Mouse (Mus musculus) neural tube, embryonic 14.5 days (tissue): Measurements from ENCODE around the gene Srd5a1. TPM values are rescaled to one million over a fixed set of nuclear protein-coding genes. Genes with fewer than 3 reads are reported as not detected.
A peak's percentile ranks its signal among the peaks of the same experiment; 100 is the strongest.

Source experiments
- ATAC-seq: fragments of 200-750 bp; cut with Nextera tagmentation; 2 replicates; pipeline ENCODE4 v1.8.0; 2017; ENCODE audit warnings: low read depth, mild to moderate bottlenecking, moderate TSS enrichment, moderate library complexity
- H3K27ac ChIP-seq: fragments of 300-500 bp; sonication (generic); 2 replicates; pipeline ENCODE4 v1.5.1; 2014; ENCODE audit warnings: low read depth, mild to moderate bottlenecking, control low read depth, low read length, moderate library complexity, mixed read lengths
- H3K27me3 ChIP-seq: fragments of 300-500 bp; sonication (generic); 2 replicates; pipeline ENCODE4 v1.6.1; 2014; ENCODE audit warnings: low read length; ENCODE audit not compliant: control insufficient read depth, insufficient read depth
- H3K36me3 ChIP-seq: fragments of 300-500 bp; sonication (generic); 2 replicates; pipeline ENCODE4 v1.6.1; 2014; ENCODE audit warnings: low read length, mixed read lengths; ENCODE audit not compliant: control insufficient read depth, insufficient read depth
- H3K4me1 ChIP-seq: fragments of 300-500 bp; sonication (generic); 2 replicates; pipeline ENCODE4 v1.6.1; 2014; ENCODE audit warnings: low read length; ENCODE audit not compliant: control insufficient read depth, insufficient read depth
- H3K4me2 ChIP-seq: fragments of 300-500 bp; sonication (generic); 2 replicates; pipeline ENCODE4 v1.6.1; 2014; ENCODE audit warnings: mild to moderate bottlenecking, low read depth, low read length, control low read depth
- H3K4me3 ChIP-seq: fragments of 300-500 bp; sonication (generic); 2 replicates; pipeline ENCODE4 v1.5.1; 2014; ENCODE audit warnings: low read depth, low read length, control low read depth, mixed read lengths
- H3K9ac ChIP-seq: fragments of 300-500 bp; sonication (generic); replicated peaks from 2 replicates; pipeline ENCODE4 v1.6.1; 2014; ENCODE audit warnings: low read depth, mild to moderate bottlenecking, control low read depth, low read length, mixed read lengths
- H3K9me3 ChIP-seq: fragments of 300-500 bp; sonication (generic); 2 replicates; pipeline ENCODE4 v1.6.1; 2016; ENCODE audit warnings: low read length; ENCODE audit not compliant: control insufficient read depth
- WGBS: fragments of 180-500 bp; shearing (Covaris S2); extraction: QIAGEN DNeasy Blood & Tissue Kit; methylation state at CpG from one replicate; pipeline ENCODE4 v1.1.7; 2014; 5-methylcytosine and 5-hydroxymethylcytosine counted together
- polyA plus RNA-seq: library from polyadenylated mRNA; unstranded; fragments of >200 nt; fragmentation: Nextera tagmentation; extraction: Ambion mirVana; gene quantifications from 2 replicates; pipeline ENCODE4 v1.2.1, GENCODE M21; 2014

Gene Srd5a1
- 29.4 and 34.9 TPM in 2 replicates for polyA plus RNA-seq

- H3K27ac ChIP-seq: peak within 1 kb of the TSS; percentile 25
- H3K4me2 ChIP-seq: peak within 1 kb of the TSS; percentile 85
- H3K4me3 ChIP-seq: peak within 1 kb of the TSS; percentile 85
- H3K4me1 ChIP-seq: peaks cover 11% of the 10 kb centered on the region; the same call in 1 of the 2 replicates
- no peaks in the 10 kb centered on the region for H3K9me3 ChIP-seq
- under 1% methylated on average over 69 of the region's 69 CpGs for WGBS
- H3K9ac ChIP-seq: peak within 1 kb of the TSS; percentile 68
- peaks cover 15% of the 10 kb centered on the region for H3K36me3 ChIP-seq
- peak; percentile 98 for ATAC-seq
- no peaks in the 10 kb centered on the region for H3K27me3 ChIP-seq
Measured at GRCm38 (mm10) chr13:69611398-69612174, at the start of gene Srd5a1. Srd5a1 (minus strand) TSS chr13:69611442.

DNA sequence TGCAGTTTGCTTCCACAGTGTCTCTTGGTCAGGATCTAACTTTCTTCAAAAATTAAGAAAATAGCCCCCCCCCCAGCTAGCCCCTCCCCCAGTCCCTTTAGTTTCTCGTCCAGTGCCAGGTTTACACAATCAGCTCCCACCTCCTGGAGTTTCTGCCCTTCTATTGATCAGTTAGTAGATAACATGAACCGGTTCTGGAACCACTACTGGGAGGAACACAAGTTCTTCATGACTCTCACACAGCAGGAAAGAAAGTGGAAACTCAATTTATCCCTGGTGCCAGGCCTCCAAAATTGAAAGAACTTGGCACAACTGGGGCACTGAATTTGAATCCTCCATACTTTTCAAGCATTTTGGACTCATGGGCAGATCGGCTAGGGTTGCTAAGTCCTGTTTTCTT is 43.3 kb upstream of the Srd5a1 start:
- H3K4me3 ChIP-seq: no peak overlapping the region
- no peak overlapping the region for H3K27ac ChIP-seq
- H3K9ac ChIP-seq: no peak overlapping the region
- H3K27me3 ChIP-seq: no peaks in the 10 kb centered on the region
- no peaks in the 10 kb centered on the region for H3K9me3 ChIP-seq
- no peaks in the 10 kb centered on the region for H3K36me3 ChIP-seq
- ATAC-seq: no peak
- 77% methylated on average over 3 of the region's 3 CpGs for WGBS
- no peak overlapping the region for H3K4me2 ChIP-seq
- no peaks in the 10 kb centered on the region for H3K4me1 ChIP-seq

GRCm38 (mm10) chr13:69646481-69646880 is 35.2 kb upstream of the Srd5a1 start:
- Histone ChIP-seq H3K36me3 (no peaks in the 10 kb centered on the region), H3K9ac (no peak overlapping the region), H3K27ac (no peak overlapping the region), H3K4me1 (no peaks in the 10 kb centered on the region), H3K4me3 (no peak overlapping the region), H3K9me3 (no peaks in the 10 kb centered on the region), H3K27me3 (no peaks in the 10 kb centered on the region), H3K4me2 (no peak overlapping the region)
- 88% methylated on average over 9 of the region's 9 CpGs for WGBS
- ATAC-seq: no peak

DNA sequence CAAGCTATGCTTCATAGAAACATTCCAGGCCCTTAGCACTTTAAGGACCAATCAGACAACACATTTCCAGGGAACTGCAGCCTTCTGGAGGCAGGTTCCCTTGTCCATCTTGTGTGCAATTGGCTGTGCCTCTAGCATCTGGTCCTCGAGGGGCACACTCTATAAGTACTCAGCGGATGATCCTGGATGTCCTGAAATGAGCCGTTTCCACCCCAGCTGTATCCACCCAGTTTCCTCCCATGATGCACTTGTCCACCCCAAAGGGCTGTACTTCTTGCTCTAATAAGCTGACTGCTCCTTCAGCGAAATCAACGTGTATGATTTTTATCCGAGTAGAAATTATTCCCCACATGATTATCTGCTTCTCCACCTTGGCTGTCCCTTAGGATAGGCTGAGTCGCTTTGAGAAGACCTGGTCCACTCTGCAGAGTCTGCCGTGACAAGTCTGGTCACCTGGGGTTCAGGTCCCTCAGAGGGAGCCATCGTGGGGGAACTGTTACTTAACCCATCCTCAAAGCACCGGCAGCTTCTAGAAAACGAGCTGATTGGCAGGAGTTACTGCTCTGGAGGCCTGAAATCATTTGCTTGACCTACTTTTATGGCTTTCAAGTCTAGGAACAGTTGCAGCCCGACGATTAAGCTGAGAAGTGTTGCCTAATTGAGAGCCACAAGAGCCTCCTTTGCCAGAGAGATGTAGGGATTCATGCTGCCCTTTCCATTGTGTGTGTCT is 34.6 kb upstream of the Srd5a1 start:
- no peak overlapping the region for H3K27ac ChIP-seq
- WGBS: 48% methylated on average over 13 of the region's 13 CpGs

GRCm38 (mm10) chr13:69644427-69645166 is 33.4 kb upstream of the Srd5a1 start:
- Histone ChIP-seq H3K4me3 (no peak overlapping the region), H3K9ac (no peak overlapping the region), H3K4me1 (no peaks in the 10 kb centered on the region), H3K27me3 (no peaks in the 10 kb centered on the region), H3K9me3 (no peaks in the 10 kb centered on the region), H3K27ac (no peak overlapping the region), H3K36me3 (no peaks in the 10 kb centered on the region), H3K4me2 (no peak overlapping the region)
- no peak for ATAC-seq
- 83% methylated on average over 13 of the region's 13 CpGs for WGBS

More for the DNA sequence above, 34.6 kb upstream of the Srd5a1 start:
- H3K27me3 ChIP-seq: no peaks in the 10 kb centered on the region
- no peaks in the 10 kb centered on the region for H3K36me3 ChIP-seq
- no peak overlapping the region for H3K9ac ChIP-seq
- no peak overlapping the region for H3K4me2 ChIP-seq
- no peaks in the 10 kb centered on the region for H3K4me1 ChIP-seq
- no peak; the same call in 1 of the 2 replicates for ATAC-seq
- no peaks in the 10 kb centered on the region for H3K9me3 ChIP-seq
- H3K4me3 ChIP-seq: no peak overlapping the region

DNA sequence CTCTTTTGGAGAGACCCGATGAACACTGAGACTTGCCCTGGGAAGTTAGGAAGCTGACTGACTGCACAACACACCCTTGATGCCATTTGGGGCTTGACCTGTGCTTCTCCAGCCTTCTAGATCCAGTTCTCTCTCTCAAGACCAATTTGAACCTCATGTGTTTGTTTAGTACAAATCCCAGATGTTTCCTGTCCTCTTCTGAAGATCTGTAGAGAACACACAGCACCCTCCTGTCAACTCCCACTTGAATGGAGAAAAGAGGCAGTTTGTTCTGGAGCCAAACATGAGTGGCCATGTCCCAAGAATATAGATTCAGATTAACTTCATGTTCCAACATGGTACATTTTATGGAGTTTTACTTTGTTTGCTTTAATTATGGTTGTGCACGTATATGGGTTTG is 32.7 kb upstream of the Srd5a1 start:
- no peak overlapping the region for H3K4me3 ChIP-seq
- H3K27me3 ChIP-seq: no peaks in the 10 kb centered on the region
- no peak overlapping the region for H3K9ac ChIP-seq
- H3K4me1 ChIP-seq: no peaks in the 10 kb centered on the region
- no peaks in the 10 kb centered on the region for H3K36me3 ChIP-seq
- WGBS: 91% methylated on average over 2 of the region's 2 CpGs
- H3K27ac ChIP-seq: no peak overlapping the region
- no peak for ATAC-seq
- H3K9me3 ChIP-seq: no peaks in the 10 kb centered on the region
- no peak overlapping the region for H3K4me2 ChIP-seq

GRCm38 (mm10) chr13:69642656-69643216 is 31.5 kb upstream of the Srd5a1 start:
- Histone ChIP-seq H3K36me3 (0 out of 2 replicates have a peak, but pooled peaks cover 3% of the 10 kb centered on the region), H3K27ac (no peak overlapping the region), H3K4me3 (no peak overlapping the region), H3K4me1 (no peaks in the 10 kb centered on the region), H3K27me3 (no peaks in the 10 kb centered on the region), H3K9me3 (no peaks in the 10 kb centered on the region), H3K4me2 (no peak overlapping the region), H3K9ac (no peak overlapping the region)
- 90% methylated on average over 5 of the region's 5 CpGs for WGBS
- no peak for ATAC-seq

GRCm38 (mm10) chr13:69641017-69641416 is 29.8 kb upstream of the Srd5a1 start:
- Histone ChIP-seq H3K4me3 (no peak overlapping the region), H3K27me3 (no peaks in the 10 kb centered on the region), H3K36me3 (peaks cover 6% of the 10 kb centered on the region; the same call in 1 of the 2 replicates), H3K9ac (no peak overlapping the region), H3K4me2 (no peak overlapping the region), H3K4me1 (no peaks in the 10 kb centered on the region), H3K9me3 (no peaks in the 10 kb centered on the region), H3K27ac (no peak overlapping the region)
- ATAC-seq: no peak
- 24% methylated on average over 3 of the region's 3 CpGs for WGBS
